Mouse (Mus musculus) hindbrain, embryonic 11.5 days (tissue): ENCODE results near the gene Ykt6. TPM values are rescaled to one million over a fixed set of nuclear protein-coding genes. Genes with fewer than 3 reads are reported as not detected.

Experiments used
- ATAC-seq: fragments of 200-750 bp; cut with Nextera tagmentation; 2 replicates; pipeline ENCODE4 v1.8.0; 2017; ENCODE audit warnings: mild to moderate bottlenecking, moderate TSS enrichment, moderate library complexity; ENCODE audit not compliant: low FRiP score
- DNase-seq: peaks from one replicate; pipeline ENCODE4 v3.0.0-alpha.2; 2015; ENCODE audit warnings: low spot score
- H3K27ac ChIP-seq: fragments of 300-500 bp; sonication (generic); 2 replicates; pipeline ENCODE4 v1.5.1; 2014; ENCODE audit warnings: mild to moderate bottlenecking, low read depth, low read length
- H3K27me3 ChIP-seq: fragments of 300-500 bp; sonication (generic); 2 replicates; pipeline ENCODE4 v1.6.1; 2014; ENCODE audit warnings: mild to moderate bottlenecking, low read length, moderate library complexity, mixed read lengths; ENCODE audit not compliant: control insufficient read depth, insufficient read depth
- H3K36me3 ChIP-seq: fragments of 300-500 bp; sonication (generic); 2 replicates; pipeline ENCODE4 v1.6.1; 2014; ENCODE audit warnings: mild to moderate bottlenecking, low read length, moderate library complexity, mixed read lengths; ENCODE audit not compliant: control insufficient read depth, insufficient read depth
- H3K4me1 ChIP-seq: fragments of 300-500 bp; sonication (generic); replicated peaks from 2 replicates; pipeline ENCODE4 v1.6.1; 2014; ENCODE audit warnings: low read length, mixed read lengths; ENCODE audit not compliant: control insufficient read depth, insufficient read depth
- H3K4me2 ChIP-seq: fragments of 300-500 bp; sonication (generic); replicated peaks from 2 replicates; pipeline ENCODE4 v1.6.1; 2014; ENCODE audit warnings: mild to moderate bottlenecking, low read depth, low read length
- H3K4me3 ChIP-seq: fragments of 300-500 bp; sonication (generic); 2 replicates; pipeline ENCODE4 v1.5.1; 2014; ENCODE audit warnings: low read depth, low read length
- H3K9ac ChIP-seq: fragments of 300-500 bp; sonication (generic); 2 replicates; pipeline ENCODE4 v1.6.1; 2014; ENCODE audit warnings: low read depth, low read length
- H3K9me3 ChIP-seq: fragments of 300-500 bp; sonication (generic); 2 replicates; pipeline ENCODE4 v1.6.1; 2016; ENCODE audit warnings: low read length; ENCODE audit not compliant: control insufficient read depth
- WGBS: fragments of 180-500 bp; shearing (Covaris S2); extraction: QIAGEN DNeasy Blood & Tissue Kit; methylation state at CpG from one replicate; pipeline ENCODE4 v1.1.7; 2014; 5-methylcytosine and 5-hydroxymethylcytosine counted together
- polyA plus RNA-seq: library from polyadenylated mRNA; unstranded; fragments of >200 nt; fragmentation: Nextera tagmentation; extraction: Ambion mirVana; gene quantifications from 2 replicates; pipeline ENCODE4 v1.2.1, GENCODE M21; 2014

The Ykt6 gene
- polyA plus RNA-seq, 1 experiment from 2014 or later = 30.2 TPM

DNA sequence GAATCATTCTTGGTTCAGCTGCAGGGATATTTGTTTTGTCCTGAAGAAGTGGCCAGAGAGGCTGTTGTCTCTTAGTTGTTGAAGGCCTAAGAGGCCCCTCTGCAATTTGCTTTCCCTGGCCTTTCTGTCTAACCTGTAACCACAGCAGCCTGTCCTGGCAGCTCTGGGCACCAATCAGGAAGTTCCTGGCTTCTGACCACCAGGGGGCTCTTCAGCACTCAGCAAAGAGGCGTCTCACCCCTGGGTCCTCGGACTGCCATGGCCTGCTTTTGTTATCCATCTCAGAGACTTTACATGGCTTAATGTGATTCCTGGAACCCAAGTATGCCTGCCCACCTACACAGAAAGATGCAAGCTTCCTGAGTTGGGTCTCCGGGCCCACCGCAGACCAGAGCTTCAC lies 35.4 kb downstream of the Ykt6 start:
- ATAC-seq = peak; percentile 51; the same call in 1 of the 2 replicates
- H3K27me3 ChIP-seq = no peaks in the 10 kb centered on the region
- H3K9ac ChIP-seq = no peak overlapping the region
- no peaks in the 10 kb centered on the region for H3K4me1 ChIP-seq
- no peak overlapping the region for H3K4me3 ChIP-seq
- 32% methylated on average over 4 of the region's 4 CpGs for WGBS
- no peaks in the 10 kb centered on the region for H3K9me3 ChIP-seq
- peak; percentile 78 for DNase-seq
- no peak overlapping the region for H3K4me2 ChIP-seq
- no peaks in the 10 kb centered on the region for H3K36me3 ChIP-seq
- no peak overlapping the region for H3K27ac ChIP-seq

DNA sequence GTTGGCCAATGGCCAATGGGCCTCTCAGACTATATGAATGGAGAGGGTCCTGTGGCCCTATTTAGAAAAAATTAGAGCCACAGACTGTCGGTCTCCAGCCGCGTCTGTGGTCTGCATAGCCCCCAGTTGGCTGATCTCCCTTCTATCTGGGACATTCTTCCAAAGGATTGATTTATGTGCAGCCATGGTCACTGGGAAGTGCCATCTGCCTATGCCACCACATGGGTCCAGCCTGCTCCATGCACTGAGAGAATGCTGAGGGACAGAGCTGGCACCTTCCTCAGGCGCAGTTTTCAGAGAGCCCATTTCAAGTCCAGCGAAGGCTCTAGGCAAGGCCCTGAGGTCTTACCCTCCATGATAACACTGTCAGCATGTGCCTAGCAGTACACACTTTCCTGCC lies 38.7 kb downstream of the Ykt6 start:
- WGBS = 93% methylated on average over 5 of the region's 5 CpGs
- H3K4me2 ChIP-seq = no peak overlapping the region
- no peak overlapping the region for H3K4me3 ChIP-seq
- H3K36me3 ChIP-seq = no peaks in the 10 kb centered on the region
- DNase-seq (no peak), ATAC-seq (no peak)
- no peak overlapping the region for H3K9ac ChIP-seq
- no peaks in the 10 kb centered on the region for H3K4me1 ChIP-seq
- H3K27me3 ChIP-seq = no peaks in the 10 kb centered on the region
- H3K27ac ChIP-seq = no peak overlapping the region
- H3K9me3 ChIP-seq = no peaks in the 10 kb centered on the region

DNA sequence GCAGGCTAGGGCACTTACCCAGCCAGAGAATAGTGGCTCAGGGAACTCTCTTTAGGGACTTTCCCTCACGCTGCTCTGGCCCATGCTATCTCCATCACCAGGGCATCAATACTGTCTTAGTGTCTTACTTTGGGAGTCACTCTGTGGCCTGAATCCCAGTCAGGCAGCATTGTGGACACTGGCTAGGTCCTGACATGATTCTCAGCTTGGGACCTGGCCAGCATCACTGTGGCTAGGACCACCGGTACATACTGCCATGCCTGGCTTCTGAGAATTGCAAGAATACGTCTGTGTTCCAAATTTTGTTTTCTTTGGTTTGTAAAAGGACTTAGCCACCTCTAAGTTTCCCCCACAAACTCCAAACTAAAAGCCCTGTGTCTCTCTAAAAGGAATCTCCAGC lies 39.4 kb downstream of the Ykt6 start:
- no peaks in the 10 kb centered on the region; the same call in 1 of the 2 replicates for H3K4me1 ChIP-seq
- H3K9ac ChIP-seq = no peak overlapping the region
- no peaks in the 10 kb centered on the region for H3K27me3 ChIP-seq
- no peak overlapping the region for H3K4me3 ChIP-seq
- H3K4me2 ChIP-seq = no peak overlapping the region
- H3K9me3 ChIP-seq = no peaks in the 10 kb centered on the region
- 72% methylated on average over 3 of the region's 3 CpGs for WGBS
- no peak overlapping the region for H3K27ac ChIP-seq
- DNase-seq (no peak), ATAC-seq (no peak)
- no peaks in the 10 kb centered on the region for H3K36me3 ChIP-seq

DNA sequence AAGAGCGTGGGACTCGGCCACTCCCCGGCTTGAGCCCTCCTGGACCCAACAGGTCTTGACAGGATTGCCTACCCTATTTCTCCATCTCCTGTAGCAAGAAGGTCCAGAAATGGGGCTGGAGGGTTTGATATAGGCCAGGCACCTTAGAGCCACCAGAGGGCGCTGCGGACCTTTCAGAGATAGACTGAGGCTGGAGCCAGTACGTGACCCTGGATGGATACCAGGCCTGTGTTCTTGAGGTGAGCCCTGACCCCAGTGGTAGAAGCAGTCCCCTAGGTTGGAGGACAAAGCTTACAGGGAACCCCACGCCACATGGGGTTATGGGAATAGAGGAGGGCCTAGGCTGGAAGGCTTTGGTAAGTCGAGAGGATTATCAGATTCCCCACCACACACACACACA lies 40.5 kb downstream of the Ykt6 start:
- Histone ChIP-seq H3K4me3 (no peak overlapping the region), H3K27ac (no peak overlapping the region), H3K27me3 (no peaks in the 10 kb centered on the region), H3K9me3 (no peaks in the 10 kb centered on the region), H3K36me3 (no peaks in the 10 kb centered on the region), H3K4me1 (peaks cover 6% of the 10 kb centered on the region), H3K9ac (no peak overlapping the region), H3K4me2 (no peak overlapping the region)
- 19% methylated on average over 8 of the region's 8 CpGs for WGBS
- DNase-seq = peak; percentile 93
- peak; percentile 62 for ATAC-seq

DNA sequence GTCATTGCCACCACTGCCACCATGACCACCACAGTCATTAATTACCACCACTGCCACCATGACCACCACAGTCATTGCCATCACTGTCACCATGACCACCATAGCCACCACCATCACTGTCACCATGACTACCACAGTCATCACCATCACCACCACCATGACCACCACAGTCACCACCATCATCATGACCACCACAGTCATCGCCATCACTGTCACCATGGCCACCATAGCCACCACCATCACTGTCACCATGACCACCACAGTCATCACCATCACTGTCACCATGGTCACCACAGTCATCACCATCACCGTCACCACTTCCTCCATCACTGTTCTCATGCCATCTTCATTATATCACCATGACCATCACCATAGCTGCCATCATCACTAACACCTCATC lies 43.0 kb downstream of the Ykt6 start:
- DNase-seq (no peak), ATAC-seq (no peak)
- Histone ChIP-seq H3K9me3 (no peaks in the 10 kb centered on the region), H3K27me3 (no peaks in the 10 kb centered on the region), H3K4me2 (no peak overlapping the region), H3K27ac (no peak overlapping the region), H3K9ac (no peak overlapping the region), H3K4me1 (peaks cover 6% of the 10 kb centered on the region), H3K4me3 (no peak overlapping the region), H3K36me3 (no peaks in the 10 kb centered on the region)
- WGBS = 90% methylated on average over 2 of the region's 2 CpGs

DNA sequence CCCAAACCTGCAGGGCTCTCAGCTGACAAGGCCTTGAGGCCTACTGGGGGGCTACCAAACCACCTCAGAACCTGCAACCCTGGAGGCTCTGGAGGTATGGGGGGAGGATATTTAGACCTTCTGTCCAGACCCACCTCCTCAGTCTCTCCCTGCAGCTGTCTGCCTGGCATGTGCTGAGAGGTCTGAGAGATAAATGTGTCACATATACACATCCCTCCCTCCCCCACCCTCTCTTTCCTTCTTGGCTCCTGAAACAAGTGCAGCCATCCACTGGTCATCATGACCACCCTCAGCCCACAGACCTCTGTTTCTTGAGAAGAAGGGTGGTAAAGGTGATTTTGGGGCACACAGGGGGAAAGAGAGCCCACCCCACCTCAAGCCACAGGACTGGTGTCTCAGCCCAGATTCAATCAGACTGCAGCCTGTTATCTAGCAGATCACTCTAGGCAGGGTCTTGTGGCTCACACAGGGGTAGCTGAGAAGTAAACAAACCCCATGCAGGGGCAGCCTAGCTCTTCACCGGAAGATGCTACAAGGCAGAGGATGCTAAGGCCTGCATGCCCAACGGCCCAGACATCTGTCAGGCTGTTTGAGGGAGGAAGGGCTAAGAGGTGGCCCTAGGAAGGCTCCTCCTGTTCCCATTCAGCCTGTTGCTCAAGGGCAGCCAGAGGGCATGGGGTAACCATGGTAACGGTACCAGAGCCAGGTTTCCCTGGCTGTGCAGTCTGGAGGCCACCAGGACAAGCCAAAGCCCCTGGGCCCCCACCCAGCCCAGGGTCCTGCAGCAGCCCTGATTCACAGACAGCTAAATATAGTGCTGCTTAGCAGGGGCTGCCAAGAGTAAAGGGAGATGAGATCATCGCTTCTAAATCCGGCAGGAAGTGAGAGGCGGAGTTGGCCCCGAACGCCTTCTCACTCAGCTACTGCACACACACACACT lies 44.6 kb downstream of the Ykt6 start:
- Histone ChIP-seq H3K27ac (peak overlapping the region; percentile 2; the same call in 1 of the 2 replicates), H3K9me3 (no peaks in the 10 kb centered on the region), H3K27me3 (no peaks in the 10 kb centered on the region), H3K4me1 (peaks cover 6% of the 10 kb centered on the region), H3K36me3 (no peaks in the 10 kb centered on the region), H3K4me2 (no peak overlapping the region), H3K9ac (no peak overlapping the region), H3K4me3 (no peak overlapping the region)
- WGBS = 15% methylated on average over 8 of the region's 8 CpGs
- ATAC-seq = peak; percentile 73
- peak; percentile 63 for DNase-seq

DNA sequence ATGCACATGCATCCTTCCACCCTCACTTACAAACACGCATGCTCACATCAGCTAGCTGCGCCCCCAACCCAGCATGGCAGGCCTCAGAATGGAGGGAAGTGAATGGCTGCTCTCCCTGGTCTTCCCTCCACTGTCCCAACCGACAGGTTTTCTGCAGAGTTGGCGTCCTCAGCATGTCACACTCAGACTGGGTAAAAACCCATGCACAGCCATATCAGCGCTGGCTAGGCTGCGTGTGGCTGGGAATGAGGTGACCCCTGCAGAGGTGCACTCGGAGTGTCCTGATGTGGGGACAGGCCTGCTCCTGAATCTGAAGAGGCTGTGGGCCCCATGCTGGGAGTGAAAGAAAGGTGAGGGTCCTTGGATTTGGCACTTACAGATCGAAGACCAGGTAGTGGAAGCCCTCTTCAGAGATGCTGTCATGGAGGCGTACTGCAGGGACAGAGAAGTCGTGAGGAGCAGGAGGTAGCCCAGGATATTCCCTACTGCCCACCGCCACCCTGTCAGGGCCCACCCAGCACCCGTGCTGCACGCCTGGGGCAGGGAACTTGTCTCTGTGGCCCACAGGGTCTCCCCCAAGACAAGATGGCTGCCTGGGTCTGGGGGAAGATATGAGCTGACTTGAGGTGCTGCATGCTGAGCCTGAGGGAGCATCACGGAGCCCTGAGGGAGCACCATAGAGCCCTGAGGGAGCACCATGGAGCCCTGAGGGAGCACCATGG lies 45.6 kb downstream of the Ykt6 start:
- H3K9ac ChIP-seq = no peak overlapping the region

DNA sequence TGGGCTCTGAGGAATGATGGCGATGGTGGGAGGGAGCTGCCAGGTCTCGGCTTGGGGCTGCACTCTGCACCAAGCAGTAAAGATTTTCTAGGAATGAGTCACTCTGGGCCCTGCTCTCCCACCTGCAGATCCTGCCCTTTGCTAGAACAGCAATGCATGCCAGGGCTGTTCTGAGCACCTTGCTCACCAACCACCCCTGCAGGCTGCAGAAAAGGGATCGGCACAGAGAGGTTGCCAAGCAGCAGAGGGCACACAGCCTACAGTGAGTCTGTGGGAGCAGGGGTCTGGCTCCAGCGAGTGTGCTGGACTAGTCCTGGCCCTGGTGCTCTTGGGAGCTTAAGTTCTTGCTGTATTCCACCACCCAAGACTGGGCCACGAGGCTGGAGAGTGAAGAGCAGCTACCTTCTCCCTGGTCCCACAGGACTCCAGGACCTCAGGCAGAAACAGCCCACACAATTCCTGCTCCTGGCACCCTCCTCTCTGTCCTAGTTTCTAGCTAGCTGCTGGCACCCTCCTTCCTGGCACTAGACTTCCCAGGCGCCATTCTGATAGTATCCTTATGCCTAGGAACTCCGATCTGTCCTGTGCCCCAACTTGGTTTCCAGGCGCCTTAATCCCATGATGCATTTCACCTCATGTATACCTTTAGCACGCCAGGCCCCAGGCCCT lies 46.6 kb downstream of the Ykt6 start:
- WGBS = 79% methylated on average over 9 of the region's 9 CpGs
- H3K4me2 ChIP-seq = no peak overlapping the region
- no peaks in the 10 kb centered on the region for H3K9me3 ChIP-seq
- H3K27me3 ChIP-seq = 0 out of 2 replicates have a peak, but pooled peaks cover 3% of the 10 kb centered on the region
- no peak overlapping the region for H3K27ac ChIP-seq
- no peak overlapping the region for H3K9ac ChIP-seq
- DNase-seq (no peak), ATAC-seq (no peak)
- H3K4me1 ChIP-seq = peaks cover 6% of the 10 kb centered on the region
- no peaks in the 10 kb centered on the region for H3K36me3 ChIP-seq
- no peak overlapping the region for H3K4me3 ChIP-seq

More for the DNA sequence above, 45.6 kb downstream of the Ykt6 start:
- DNase-seq = no peak
- Histone ChIP-seq H3K27ac (no peak overlapping the region), H3K4me1 (peaks cover 6% of the 10 kb centered on the region), H3K27me3 (0 out of 2 replicates have a peak, but pooled peaks cover 3% of the 10 kb centered on the region), H3K4me3 (no peak overlapping the region), H3K9me3 (no peaks in the 10 kb centered on the region), H3K4me2 (no peak overlapping the region), H3K36me3 (no peaks in the 10 kb centered on the region)
- ATAC-seq = peak; percentile 1; the same call in 1 of the 2 replicates
- 76% methylated on average over 14 of the region's 14 CpGs for WGBS
